Mouse (Mus musculus) embryo, embryonic 11.5 days (tissue): ENCODE results near the gene Ank3.
"Not testable (repeated sequence)": the region's sequence is repeated elsewhere in the genome, so short reads cannot be mapped to it uniquely, and the experiment has no call there.

Source experiments
- DNase-seq: peaks from one replicate; pipeline ENCODE4 v3.0.0-alpha.2; 2012; ENCODE audit warnings: low read depth, low spot score

Ank3 gene

DNA sequence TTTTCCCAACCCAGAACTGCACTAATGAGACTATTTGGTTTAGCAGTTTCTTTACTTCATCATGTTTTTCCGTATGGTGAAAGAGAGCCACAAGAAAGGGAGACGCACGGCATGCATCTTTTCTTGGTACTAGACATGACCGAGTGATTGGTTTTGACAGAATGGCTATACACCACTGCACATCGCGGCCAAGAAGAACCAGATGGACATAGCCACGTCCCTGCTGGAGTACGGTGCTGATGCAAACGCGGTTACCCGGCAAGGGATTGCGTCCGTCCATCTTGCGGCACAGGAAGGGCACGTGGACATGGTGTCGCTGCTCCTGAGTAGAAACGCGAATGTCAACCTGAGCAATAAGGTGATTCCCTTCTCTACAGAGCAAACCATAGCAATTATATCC lies 493.6 kb downstream of the Ank3 start:
- DNase-seq = no peak

DNA sequence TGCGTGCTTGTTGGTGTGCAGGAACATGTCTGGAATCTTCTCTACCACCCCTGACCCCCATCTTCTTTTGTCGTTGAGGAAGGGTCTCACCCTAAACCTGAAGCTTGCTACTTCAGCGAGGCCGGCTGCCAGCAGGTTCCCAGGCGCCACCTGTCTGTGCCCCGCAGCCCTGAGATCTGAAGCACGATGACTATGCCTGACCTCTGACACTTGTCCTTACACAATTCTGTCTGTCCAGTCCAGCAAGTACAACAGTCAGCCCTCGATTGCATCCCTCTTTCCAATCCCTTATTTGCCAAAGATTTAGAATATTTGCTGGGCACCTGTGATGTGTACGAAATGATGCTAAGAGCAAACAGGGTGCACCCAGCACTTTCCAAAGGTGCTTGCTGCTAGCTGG lies 497.0 kb downstream of the Ank3 start:
- DNase-seq = no peak

DNA sequence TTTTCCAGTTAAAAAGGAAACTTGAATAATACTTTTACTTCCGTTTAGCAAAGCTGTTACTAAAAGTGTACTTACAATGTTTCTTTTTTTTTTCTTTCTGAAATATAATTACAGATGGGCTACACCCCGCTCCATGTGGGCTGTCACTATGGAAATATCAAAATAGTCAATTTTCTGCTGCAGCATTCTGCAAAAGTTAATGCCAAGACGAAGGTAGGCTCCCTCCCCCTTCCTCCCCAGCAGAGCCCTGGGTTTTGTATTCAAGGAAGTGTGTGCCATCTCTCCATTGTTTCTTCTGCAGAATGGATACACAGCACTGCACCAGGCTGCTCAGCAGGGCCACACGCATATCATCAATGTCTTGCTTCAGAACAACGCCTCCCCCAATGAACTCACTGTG lies 499.4 kb downstream of the Ank3 start:
- no peak for DNase-seq

DNA sequence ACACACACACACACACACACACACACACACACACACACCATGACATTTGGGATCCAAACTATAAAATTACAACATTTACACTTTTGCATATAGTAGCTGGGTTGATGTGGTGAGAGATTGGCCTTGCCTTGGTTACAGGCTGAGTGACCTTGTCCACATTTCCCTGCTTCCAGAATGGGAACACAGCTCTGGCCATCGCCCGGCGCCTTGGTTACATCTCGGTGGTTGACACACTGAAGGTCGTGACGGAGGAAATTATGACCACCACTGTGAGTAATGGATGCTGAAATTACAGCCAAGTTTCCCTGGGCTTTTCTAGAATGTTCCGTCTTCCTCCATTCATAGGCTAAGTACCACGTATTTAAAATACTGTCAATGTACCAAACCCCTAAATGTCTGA lies 500.2 kb downstream of the Ank3 start:
- DNase-seq = no peak

DNA sequence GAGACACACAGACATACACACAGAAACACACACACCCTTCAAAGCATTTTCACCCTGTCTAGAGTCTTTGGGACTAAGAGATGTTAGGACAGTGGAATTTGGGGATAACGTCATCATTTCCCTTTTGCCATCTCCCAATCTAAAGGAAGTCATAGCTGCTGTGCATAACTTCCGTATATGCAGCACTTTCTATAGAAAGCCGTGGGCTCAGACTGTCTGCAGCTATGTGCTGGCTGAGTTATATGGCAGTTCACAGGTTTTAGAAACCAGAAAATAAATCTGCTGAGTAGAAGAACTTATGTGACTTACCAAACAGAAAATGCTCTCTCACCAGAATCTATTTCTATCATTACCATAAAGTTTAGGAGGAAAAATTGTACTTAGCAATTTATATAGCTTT lies 501.2 kb downstream of the Ank3 start:
- DNase-seq = no peak

DNA sequence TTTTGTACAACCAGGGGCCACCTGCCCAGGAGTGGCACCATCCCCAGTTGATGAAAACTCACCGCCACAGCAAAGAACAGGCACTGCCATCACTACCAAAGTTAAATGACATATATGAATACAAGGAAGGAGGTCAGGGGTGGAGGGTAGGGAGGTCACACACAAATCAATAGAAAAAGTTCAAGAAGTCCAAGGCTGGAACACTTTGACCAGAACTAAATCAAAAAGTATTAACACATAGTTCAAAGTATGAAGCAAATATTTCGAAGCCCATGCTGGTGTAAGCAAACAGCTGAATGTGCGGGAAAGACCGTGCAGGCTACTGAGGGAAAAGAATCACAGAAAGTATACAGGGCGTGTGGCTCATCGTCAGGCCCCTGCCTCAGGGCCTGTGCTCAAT lies 503.5 kb downstream of the Ank3 start:
- no peak for DNase-seq

DNA sequence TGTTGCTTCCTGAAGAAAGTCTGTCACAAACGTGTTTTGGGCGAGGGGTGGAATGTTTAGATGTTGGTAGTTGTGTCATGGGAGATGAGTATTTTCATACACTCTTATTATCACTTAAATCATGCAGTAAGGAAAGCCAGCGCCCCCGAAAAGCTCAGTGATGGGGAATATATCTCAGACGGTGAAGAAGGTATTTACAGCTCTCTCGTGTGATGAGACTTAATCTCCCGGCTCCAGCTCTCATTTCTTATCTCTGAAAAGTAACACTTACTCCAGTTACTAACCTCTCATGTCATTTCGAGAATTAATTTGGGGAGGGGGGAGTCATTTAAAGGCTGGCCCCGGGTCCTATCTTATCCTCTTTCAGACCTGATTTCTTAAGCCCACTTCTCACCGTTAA lies 505.7 kb downstream of the Ank3 start:
- no peak for DNase-seq

DNA sequence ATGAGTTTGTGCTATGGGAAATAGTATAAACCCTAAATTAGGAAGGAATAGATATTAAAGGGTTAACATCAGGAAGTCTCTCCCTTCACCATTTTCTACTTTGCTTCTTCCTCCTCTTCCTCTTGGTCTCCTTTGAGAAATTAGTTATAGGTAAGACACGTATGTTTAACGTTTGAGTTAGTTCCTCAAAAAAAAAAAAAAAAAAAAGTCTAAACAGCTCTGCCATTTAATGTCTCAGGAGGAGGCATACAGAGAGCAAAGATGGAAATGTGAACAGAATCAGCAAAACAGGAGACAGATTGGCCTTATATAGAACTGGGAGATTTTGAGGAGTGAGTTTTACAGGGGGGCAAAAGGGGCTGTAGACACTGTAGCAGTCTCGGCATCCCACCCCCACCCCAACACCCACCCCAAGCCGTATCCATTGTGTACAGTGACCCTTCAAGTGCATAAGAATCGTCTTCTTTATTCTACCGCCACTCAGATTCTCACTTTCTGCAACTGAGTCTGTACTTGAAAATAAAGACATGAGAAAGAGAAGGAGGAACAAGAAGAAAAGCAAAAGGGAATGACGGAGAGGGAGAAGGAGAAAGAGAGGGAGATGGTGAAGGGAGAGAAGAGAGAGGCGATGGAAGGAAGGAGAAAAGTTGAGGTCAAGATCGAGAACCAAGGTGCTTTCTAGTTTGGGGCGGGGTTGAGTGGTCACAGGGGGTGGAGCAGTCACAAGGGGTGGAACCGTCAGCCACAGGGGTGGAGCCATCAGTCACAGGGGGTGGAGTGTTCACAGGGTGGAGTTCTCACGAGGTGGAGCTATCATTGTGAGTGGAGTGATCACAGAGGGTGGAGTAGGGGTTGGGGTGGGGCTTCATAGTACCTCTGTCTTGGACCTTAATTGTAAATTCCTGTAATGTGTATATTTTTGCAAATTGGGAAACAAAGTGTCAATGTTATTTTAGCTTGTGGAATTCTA lies 509.5 kb downstream of the Ank3 start:
- no peak for DNase-seq

DNA sequence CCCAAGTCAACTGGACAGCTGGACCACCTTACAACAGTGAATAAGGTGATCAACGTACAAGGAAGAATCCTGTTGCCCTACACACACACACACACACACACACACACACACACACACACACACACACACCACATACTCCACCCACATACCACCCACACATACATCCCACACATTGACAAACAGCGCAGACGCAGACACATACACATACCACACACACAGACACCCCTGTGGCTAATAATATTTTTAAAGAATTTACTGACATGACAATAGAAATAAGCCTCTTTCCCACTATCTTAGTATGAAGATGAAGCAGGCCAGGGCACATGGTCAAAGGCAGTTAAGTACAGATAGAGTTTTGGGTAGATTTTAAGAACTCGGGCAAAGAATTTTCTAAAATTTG lies 511.3 kb downstream of the Ank3 start:
- DNase-seq = no peak

DNA sequence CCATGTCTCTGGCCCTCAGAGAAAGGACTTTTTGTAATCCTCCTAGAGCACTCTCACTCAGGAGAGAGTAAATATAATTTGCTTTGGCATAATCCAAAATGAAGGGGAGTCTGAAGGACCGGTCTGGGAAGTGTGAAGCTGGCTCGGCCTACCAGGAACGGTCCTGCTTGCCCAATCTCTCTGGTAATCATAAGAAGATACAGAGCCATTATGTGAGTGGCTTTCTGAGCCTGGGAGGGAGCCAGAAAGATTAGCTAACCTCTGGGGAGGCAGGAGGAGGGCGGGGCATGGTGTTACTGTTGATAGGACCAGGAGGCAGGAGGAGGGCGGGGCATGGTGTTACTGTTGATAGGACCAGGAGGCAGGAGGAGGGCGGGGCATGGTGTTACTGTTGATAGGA lies 511.7 kb downstream of the Ank3 start:
- not testable (repeated sequence) for DNase-seq

DNA sequence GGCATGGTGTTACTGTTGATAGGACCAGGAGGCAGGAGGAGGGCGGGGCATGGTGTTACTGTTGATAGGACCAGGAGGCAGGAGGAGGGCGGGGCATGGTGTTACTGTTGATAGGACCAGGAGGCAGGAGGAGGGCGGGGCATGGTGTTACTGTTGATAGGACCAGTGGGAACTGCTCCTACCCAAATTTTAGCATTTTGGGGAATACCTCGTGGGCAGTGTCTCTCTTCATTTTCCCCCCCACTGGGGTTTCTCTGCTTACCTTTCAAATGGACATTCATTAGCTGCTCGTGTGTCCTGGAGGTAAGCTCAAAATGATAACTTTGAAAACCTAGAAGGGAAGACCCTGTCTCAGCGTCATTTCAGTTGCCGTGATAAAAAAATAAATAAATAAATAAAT lies 512.2 kb downstream of the Ank3 start:
- DNase-seq = not testable (repeated sequence)

DNA sequence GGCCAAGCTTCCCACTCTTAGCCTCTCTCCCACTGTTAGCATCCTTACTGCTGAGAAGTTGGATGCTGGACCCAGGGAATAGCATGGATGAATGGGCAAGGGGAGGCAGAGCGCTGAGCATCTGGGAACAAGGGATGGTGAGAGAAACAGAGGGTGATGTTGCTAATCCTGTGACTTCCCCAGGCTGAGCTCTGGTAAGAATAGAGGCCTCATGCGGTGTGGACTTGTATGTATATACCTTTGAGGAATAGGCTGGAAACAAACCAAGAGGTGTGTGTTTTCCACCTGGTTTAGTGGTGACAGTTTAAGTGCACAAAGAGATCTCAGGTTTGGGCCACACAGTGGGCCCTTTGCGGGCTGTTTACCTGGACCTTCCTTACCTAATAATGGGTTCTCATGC lies 517.0 kb downstream of the Ank3 start:
- DNase-seq = no peak

DNA sequence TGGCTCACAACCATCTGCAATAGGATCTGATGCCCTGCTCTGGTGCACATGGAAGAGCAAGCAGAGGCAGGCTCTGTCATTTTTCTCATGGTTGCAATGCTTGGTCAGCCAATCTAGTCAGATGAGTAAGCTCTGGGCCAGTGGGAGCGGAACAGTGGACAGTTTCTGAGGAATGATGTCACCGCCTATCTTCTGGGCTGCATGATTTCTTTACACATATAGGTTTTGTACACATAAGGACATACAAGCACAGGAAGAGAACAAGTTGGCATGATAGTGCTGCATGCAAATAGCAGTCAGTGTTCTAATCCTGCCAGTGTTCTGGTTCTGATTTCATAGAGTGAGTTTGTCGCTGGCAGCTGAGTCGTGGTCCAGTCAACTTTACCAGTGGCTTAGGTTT lies 517.6 kb downstream of the Ank3 start:
- DNase-seq = no peak

DNA sequence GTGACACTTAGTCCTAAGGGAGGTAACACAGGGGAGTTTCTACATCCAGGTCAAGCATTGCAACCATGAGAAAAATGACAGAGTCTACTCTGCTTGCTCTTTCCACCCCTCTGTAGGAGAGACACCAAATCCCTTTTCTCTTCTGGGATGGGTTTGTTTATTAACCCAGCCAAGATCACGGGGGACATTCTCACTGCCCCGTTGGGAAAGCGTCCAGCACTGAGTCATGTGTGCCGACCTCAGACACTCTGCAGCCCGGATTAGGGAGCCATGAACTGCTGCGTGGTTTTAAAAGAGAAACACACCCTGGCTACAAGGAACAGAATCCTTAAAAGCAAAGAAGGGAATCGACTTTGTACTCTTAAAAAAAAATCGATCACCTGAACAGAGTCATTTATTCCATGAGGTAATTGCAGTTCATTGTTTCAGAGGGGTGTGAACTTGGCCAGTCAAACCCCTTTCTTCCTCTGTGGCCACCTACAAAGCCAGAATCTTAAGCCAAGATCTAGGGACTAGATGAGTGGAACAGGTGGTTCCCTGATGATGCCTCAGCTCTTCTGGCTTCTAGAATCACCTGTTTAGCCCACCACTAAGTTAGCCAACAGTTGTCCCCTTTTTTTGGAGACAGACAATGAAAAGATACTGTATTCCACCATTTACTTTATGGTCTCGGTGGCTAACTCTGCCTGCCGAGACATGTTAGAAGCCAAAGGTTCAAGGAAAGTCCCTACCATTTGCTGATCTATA lies 518.3 kb downstream of the Ank3 start:
- no peak for DNase-seq

DNA sequence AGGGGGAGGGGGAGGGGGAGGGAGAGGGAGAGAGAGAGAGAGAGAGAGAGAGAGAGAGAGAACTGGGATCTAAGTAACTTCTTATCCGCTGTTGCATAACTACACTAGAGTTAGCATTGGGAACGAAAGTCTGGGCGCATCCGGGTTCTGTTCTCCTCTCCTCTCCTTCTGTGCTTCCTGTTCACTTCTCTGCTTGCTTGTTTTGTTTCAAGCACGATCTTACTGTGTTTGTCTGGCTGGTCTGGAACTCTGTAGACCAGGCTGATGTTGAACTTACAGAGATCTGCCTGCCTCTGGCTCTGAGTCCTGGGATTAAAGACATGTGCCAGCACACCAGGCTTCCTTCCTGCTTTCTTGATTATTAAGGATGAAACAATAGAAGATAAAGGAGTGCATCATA lies 519.1 kb downstream of the Ank3 start:
- DNase-seq = no peak

DNA sequence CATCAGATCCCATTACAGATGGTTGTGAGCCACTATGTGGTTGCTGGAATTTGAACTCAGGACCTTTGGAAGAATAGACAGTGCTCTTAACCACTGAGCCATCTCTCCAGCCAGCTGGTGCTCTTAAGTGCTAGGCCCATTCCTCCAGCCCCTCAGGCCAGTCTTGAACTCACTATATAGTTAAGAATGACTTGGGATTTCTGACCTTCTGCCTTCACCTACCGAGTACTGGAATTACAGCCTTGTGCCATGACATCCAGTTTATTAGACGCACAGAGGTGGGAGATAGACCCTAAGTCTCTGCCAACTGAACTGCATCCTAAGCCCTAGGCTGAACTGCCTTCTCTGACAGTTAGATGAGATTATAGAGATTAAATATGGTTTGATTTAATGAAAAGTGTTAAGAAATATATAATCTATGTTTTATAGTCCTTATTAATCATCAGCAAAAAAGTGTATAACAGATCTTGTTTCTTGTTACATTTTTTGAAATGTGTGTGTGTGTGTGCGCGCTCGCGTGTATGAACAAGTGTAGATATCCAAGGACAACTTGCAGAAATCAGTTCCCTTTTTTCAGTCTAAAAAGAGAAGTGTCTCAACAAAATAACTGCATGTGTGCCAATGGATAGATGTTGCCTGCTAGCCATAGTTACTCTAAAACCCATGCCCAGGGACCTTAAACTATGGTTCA lies 520.0 kb downstream of the Ank3 start:
- no peak for DNase-seq

DNA sequence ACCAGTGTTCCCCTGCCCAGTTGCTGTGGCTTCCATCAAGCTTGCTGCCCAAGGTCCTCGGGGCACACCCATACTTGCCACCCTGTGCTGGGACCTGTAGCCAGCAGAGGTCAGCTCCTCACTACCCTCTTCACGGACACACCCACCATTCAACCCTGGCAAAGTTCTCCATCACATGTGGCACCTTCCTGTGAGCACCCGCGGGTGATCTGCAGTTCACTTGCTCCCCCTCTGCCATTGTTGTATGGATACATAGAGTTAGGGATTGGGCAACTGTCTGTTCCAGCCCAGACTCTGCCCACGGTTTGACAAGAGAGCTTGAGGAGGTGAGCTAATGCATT lies 520.5 kb downstream of the Ank3 start:
- DNase-seq = no peak

DNA sequence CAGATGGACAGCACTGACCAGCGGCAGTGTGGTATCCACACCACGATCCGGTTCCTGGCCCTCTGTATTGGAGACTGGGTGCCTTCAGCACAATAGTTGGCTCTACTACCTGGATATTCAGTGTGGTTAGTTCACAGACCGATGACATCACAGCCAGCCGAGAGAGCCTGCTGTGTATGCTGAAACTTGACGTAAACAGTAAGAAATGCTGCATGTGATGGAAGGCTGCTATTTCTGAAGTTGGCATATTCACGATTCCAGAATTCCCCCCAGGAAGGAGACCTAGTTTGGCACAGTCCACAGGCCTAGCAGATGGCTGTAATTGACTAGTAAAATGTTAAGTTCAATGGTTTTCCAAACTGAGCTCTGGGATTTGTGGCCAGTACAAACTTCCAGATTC lies 521.2 kb downstream of the Ank3 start:
- DNase-seq = no peak

DNA sequence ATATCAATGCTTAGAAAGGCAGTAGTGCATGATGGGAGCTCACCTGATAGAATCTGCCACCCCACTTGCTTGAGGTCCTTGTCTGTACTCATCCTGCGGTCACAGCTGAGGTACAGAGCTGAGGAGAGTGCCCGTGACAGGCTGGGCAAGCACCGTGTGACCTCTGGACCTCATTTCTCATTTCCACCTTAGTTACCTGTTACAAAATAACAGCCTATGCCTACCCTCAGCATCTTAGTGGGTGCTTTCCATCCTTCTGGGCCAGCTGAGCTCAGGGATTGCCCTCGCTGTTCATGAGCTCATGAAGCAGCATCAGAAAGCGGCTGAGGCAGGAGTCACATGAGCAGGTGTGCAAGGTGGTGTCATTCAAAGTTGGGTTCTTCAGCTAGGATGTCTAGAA lies 523.5 kb downstream of the Ank3 start:
- DNase-seq = no peak

DNA sequence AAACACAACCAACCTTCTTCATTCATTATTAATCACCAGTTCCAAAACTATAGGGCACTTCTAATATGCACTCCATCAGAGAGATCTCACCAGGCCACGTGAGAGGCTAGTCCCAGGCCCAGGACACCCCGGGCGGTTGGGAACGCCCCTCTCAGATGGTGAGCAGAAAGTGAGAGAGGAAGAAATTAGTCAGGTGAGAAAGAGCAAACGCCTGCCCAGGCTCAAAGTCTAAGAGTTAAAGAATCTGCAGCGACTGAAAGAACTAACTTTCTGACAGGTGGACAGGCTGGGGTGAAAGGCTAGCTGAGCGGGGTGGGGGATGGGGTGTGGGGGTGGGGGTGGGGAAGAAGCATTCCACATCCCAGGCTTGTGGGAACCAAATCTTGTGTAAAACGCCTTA lies 525.2 kb downstream of the Ank3 start:
- no peak for DNase-seq

DNA sequence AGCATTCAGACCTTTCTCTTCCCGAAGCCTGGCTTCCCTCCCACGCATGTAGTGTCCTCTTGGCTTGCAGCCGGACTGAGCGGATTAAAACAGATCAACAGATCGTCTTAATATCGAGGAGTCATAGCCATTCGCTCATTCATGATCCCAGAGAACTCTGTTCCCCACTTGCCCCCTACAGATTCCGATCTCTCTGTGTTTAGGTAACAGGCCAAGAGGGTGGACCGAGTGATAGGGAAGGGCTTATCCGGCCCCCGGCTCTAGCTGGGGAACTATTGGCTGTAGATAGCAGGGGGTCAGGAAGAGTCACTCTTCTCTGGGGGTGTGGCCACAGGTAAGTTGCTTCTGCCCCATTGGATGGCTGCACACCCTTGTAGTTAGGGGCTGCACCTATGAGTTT lies 525.7 kb downstream of the Ank3 start:
- no peak for DNase-seq

DNA sequence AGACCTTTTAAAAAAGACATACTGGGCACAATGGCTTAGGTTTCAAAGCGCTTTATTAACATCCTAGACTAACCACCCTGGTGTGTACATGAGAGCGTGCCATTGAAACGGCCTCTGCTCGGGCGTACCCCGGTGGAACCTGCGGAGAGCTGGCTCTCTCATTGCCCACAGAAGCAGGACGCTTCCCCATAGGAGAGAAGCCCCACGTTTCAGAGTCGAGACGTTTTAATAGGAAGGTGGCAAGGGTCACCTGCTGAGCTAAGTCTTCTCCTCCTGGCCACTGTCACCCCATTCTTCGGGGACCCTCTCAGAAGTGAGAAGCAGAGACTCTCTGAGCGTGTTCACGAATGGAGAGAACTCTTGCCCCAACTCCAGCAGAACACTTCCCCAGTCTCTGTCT lies 526.3 kb downstream of the Ank3 start:
- no peak for DNase-seq
